Mouse (Mus musculus) heart, postnatal 14 days (tissue): ENCODE results near the gene Lrrtm1. TPM values are rescaled to one million over a fixed set of nuclear protein-coding genes. Genes with fewer than 3 reads are reported as not detected.

Experiments
- DNase-seq, 2 experiments: peaks; one replicate each; pipeline ENCODE4 v3.0.0; 2021 to 2022
- intact Hi-C: fragments of 180-260 bp; cut with DNase I; formaldehyde crosslinking; loops from one replicate; pipeline ENCODE4 v1.15.1; 2025
- long read RNA-seq, 2 experiments: library from polyadenylated mRNA; stranded (forward); transcript quantifications; one replicate each; pipeline ENCODE4 v2.0.0; 2021
- total RNA-seq, 2 experiments: library from RNA; stranded (reverse); gene quantifications; 2 replicates each; pipeline ENCODE4 v1.2.3; 2021

Lrrtm1 gene
- under 1 TPM in 1 of 2 experiments, not detected in 1; 0.07 TPM for total RNA-seq
- long read RNA-seq, experiment 1: 0 reads
- long read RNA-seq, experiment 2: 0 reads

GRCm38 (mm10) chr6:77242601-77243406, at the start of gene Lrrtm1:
Gene Lrrtm1, plus strand, starts transcription at chr6:77242689.
- intact Hi-C loops: no loop called here
- peak; percentile 8 to 14 for DNase-seq

- intact Hi-C loops: no loop called here
Observed at GRCm38 (mm10) chr6:77196650-77197049, 45.8 kb upstream of the Lrrtm1 start.

GRCm38 (mm10) chr6:77199375-77199774, 43.1 kb upstream of the Lrrtm1 start:
- DNase-seq: no peak
- intact Hi-C loops: no loop called here

More at GRCm38 (mm10) chr6:77196650-77197049, 45.8 kb upstream of the Lrrtm1 start:
- no peak for DNase-seq

DNA sequence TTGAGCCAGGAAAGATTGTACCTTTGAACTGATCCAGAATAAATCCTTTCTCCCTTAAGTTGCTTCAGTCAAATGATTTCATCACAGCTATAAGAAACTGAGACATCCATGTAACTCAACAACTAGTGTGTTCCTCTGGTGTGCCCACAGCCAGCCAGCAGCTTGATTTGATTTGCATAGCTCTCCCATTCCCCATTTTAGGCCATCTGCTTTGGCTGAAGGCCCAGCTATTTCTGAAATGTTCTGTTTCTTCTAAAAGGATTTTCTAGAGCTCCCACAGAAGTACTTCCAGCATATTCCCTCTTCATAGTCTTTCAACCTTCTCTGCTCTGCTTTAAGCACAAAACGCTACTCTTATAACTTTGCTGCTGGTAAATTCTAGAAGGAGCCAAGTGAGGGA, 33.3 kb upstream of the Lrrtm1 start:
- intact Hi-C loops: no loop called here
- DNase-seq: no peak

DNA sequence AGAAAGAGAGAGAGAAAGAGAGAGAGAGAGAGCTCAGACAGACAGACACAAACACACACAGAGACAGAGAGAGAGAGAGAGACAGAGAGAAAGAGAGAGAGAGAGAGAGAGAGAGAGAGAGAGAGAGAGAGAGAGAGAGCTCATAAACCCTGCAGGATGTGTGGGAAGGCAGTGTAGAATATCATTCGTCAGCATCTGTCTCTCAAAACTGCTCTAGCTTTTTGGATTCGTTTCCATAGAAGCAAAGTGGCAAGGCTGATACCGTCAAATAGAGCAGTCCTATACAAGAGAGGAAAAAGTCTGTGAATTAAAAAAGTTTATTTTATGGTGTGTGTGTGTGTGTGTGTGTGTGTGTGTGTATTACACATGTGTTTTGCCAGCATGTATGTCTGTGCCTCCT, 32.6 kb upstream of the Lrrtm1 start:
- no peak for DNase-seq
- intact Hi-C loops: no loop called here

DNA sequence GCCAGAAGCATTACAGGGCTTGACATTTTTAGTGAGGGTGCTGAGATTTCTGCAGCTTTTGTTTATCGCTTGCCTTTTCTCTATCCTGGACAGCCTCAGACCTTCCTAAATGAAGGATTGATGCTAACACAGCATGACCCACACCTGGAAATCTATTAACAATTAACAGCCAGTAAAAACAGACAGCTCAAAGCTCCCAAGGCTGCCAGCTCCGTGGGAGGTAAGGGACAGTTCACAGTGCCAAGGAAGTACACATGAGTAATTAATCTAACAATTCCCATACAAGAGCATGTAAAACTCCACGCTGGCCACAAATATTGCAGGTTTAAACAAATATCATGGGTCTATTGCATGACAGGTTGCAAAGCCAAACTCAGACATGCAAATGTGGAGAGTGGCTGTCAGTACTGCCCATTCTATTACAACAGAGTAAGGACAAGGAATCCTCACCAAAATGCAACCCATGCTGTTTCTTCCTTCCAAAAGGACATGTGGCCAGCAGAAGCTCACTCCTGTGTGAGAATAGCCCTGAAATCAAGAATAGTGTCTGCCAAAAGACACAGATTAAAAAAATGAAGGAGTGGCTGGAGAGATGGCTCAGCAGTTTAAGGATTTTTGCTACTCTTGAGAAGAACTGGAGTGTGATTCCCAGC, 28.6 kb upstream of the Lrrtm1 start:
- no peak for DNase-seq
- intact Hi-C loops: no loop called here

GRCm38 (mm10) chr6:77215322-77215721, 27.2 kb upstream of the Lrrtm1 start:
- intact Hi-C loops: no loop called here
- DNase-seq: no peak

DNA sequence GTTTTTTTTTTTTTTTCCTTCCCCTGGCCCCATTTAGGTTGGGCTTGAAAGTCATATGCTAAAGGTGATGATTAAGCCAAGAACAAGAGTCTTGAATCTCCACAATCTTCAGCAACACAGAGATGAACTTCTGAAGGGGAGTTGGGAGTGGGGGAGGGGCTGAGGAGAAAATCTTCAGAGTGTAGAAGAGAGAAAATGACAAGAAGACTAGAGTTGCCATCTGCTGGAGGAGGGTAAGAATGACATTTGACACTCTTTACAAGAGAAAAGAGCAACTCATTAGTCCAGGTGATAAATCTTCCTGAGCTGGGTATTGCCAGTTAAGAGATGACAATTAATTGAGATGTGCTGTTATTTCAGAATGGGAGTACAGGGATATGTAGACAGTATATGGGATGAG, 23.6 kb upstream of the Lrrtm1 start:
- intact Hi-C loops: no loop called here
- DNase-seq: peak in 1 of 2 experiments; percentile 3

- intact Hi-C loops: no loop called here
Observed at GRCm38 (mm10) chr6:77220776-77221175, 21.7 kb upstream of the Lrrtm1 start.

DNA sequence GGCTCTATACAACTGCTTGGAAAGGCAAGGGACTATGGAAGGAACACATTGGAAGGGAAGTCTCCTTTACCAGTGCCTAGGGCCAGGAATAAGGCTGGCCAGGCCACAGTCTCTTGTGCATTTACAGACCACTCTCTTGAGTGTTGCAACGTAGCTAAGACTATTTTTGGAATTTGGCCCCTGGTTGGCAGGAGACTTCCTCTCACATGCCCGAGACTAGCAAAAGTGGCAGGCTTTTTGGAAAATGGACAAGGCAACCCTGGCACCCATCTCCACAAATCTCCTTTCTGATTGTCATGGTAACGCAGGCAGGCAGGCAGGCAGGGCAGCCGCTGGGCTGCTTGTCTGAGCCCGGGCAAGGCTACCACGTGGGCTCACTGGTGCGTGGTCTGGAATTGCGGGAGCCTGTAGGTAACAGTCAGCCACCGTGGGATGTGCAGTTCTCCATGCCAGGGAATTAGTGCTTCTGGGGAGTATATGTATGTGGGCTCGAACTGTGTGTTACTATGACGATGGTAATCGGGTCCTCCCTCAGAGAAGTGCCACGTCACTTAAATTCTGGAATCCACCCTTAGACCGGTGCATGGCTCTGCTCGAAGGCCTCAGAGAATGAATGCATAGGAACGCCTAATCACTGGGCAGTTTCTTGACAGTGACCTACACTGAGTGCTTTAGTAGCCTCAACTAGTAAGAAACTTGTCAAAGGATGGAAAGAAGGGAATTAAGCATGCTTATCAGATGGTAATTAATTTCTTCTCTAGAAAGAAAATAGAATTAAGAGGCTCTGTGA, 19.4 kb upstream of the Lrrtm1 start:
- no peak for DNase-seq
- intact Hi-C loops: no loop called here

More at GRCm38 (mm10) chr6:77220776-77221175, 21.7 kb upstream of the Lrrtm1 start:
- DNase-seq: no peak

DNA sequence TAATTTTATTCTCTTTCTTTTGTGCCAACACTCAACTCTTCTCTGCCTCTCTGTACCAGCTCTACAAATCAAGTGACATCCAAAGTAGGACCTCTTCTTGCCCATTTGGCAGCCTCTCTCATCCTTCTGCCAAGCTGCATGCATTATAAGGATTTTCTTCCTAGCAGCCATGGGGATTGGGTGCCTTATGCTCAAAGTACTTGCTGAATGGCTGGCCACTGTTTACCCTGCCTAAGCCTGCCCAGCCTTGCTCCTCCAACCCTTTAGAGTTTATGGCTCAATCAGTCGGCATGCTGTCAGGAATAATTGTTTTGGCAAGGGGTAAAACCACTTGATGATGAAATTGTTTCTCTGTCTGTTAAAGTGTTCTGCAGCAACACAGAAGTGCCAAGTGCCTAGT, 2.1 kb upstream of the Lrrtm1 start:
- no peak for DNase-seq
- intact Hi-C loops: no loop called here

DNA sequence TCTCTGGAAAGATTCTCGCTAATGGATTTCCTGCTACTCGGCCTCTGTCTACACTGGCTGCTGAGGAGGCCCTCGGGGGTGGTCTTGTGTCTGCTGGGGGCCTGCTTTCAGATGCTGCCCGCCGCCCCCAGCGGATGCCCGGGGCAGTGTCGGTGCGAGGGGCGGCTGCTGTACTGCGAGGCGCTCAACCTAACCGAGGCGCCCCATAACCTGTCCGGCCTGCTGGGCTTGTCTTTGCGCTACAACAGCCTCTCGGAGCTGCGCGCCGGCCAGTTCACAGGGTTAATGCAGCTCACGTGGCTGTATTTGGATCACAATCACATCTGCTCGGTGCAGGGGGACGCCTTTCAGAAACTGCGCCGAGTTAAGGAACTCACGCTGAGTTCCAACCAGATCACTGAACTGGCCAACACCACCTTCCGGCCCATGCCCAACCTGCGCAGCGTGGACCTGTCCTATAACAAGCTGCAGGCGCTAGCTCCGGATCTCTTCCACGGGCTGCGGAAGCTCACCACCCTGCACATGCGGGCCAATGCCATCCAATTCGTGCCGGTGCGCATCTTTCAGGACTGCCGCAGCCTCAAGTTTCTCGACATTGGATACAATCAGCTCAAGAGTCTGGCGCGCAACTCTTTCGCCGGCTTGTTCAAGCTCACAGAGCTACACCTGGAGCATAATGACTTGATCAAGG, 1.2 kb downstream of the Lrrtm1 start:
- DNase-seq: no peak
- intact Hi-C loops: no loop called here

DNA sequence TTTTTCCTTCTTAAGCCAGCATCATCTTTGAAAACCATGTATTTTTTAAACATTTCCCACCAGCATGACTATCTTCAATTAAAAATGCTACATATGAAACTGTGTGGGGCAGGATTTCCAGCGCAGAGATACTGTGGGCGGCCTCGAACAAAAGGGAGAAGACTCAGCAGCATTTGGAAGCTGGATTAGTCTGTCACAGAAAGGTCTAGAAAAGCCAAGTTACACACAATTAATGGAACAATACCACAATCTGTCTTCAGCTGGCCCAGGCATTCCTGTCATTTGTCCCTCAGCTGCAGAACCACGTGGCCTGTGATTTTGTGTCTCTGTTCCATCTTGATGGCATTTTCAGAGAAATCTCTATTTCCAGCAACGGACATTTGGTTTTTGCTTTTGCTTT, 11.0 kb downstream of the Lrrtm1 start:
- intact Hi-C loops: loop anchor here (10.0 kb wide), 1 partner anchor 321 kb away; no protein-coding TSS in a partner anchor
- DNase-seq: no peak

DNA sequence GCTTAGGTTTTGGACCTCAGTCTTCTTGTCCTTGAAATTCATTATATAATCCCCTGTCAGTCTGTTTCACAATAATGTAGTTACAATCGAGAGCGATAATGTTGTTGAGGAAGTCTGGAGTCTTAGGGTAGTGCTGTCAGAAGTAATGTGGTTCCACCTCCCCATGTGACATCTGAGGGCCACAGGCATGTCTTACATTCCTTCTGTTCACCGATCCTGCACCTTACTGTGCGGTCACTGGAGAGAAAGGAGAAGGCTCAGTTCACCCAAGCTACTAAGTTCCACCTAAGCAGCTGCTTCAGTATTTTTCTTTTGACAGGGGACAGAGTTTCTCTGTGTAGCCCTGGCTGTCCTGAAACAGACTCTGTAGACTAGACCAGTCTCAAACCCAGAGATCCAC, 13.9 kb downstream of the Lrrtm1 start:
- intact Hi-C loops: loop anchor here (10.0 kb wide), 1 partner anchor 318 kb away; no protein-coding TSS in a partner anchor
- no peak for DNase-seq

DNA sequence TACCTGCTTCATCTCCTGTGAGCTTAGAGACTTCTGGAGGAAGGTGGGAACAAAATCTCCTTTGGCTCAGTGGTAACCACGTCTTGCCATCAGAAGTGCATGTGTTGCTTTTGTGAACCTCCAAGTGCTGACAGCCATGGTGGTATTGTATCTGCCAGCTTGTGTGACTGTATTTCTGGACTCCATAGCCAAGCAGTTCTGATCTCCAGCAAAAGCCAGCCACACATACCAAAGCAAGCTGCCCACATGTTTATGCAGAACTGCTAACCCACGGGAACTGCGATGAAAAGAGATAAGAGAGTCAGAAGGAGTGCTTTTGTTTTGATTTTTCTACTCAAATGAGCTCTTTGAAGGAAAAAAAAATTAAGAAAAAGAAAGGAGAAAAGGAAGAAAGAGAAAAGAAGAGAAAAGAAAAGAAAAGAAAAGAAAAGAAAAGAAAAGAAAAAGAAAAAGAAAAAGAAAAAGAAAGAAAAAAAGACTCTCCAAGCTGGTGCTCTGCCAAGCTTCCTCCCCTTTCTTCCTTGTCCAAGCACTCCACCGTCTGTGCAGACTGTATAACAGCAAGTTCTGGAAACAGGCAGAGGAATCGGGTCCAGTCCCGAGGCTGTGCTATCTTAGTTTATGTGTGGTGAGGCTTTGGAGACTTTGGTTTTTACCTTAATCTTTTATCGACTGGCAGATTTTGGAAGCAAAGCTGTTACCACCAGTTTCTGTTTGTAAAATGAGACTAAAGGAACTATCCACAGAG, 15.0 kb downstream of the Lrrtm1 start:
- peak in 1 of 2 experiments; percentile 13 for DNase-seq
- intact Hi-C loops: loop anchor here (10.0 kb wide), 1 partner anchor 317 kb away; no protein-coding TSS in a partner anchor

- intact Hi-C loops: no loop called here
- DNase-seq: no peak
Observed at GRCm38 (mm10) chr6:77265163-77265562, 22.7 kb downstream of the Lrrtm1 start.

DNA sequence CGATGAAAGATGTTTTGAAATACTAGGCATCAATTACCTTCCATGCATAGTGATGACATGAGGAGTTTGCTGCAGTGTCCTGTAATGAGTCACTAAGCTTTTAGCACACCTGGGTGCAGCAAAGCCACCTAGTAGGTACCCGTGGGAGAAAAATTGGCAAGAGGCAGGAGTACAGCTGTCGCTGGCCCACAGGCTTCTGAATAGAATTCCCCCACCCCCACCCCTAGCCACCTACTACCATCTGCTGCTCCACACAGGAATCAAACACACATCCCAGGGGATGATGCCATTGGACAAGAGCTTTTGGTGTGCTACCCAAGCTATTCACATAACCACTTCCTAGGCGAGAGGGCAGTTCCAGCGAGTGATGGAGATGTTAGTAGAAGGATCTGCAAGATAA, 36.3 kb downstream of the Lrrtm1 start:
- no peak for DNase-seq
- intact Hi-C loops: no loop called here

DNA sequence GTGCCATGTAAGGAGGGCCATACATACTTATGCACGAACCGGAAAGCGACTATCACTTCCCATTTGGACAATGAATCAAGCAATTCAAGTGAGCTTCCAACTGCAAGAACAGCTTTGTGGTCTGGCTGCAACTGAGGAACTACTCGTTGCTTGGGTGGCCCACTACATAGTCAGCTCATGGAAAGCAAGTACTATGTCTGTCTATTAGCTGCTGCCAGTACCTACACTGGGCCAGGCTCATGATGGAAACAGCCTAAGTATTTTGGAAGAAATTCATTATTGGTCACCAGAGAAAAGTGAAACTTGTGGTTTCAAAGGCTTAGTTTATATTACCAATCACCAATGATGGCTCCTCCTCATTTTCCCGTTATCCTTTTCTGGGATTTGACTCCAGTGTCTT, 43.8 kb downstream of the Lrrtm1 start:
- no peak for DNase-seq
- intact Hi-C loops: no loop called here

DNA sequence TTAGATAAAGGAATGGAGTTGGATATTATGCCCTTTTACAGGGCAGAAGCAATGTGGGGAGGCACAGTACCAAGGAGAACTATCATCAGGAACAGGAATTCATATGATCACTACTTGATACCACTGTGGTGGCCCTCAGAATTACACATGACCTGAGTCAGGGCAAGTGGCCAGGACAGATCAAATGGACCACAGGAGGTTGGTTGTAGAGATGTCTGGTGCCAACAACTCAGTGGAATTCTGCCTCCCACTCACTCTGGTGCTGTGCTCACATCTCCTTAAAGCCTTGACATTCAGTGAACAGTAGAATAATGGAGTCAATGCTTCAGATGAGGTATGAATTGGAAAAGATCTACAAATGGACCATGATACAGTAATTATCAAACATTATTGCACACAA, 45.9 kb downstream of the Lrrtm1 start:
- intact Hi-C loops: no loop called here
- no peak for DNase-seq

DNA sequence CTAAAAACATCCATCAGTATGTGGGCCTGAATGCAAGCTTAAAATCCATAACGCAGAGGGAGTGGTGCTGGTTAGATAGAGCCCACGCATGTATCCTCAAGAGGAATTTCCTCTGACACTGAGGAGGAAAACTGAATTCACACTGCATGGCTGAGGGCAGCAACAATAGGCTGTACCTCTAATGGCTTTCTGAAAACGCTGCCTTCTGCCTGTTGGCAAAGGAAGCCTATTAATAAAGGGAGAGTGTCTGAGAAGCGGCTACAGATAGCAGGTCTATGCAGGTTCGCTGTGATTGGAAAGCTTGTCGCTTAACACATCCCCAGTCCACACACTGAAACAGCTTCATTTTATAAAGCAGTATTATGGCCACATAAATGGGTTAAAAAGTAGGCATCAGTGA, 48.9 kb downstream of the Lrrtm1 start:
- intact Hi-C loops: no loop called here
- DNase-seq: no peak
